Mouse (Mus musculus) layer of hippocampus, adult 11-12 months (tissue): ENCODE data around the gene Sema4d.
A peak's percentile ranks its signal among the peaks of the same experiment; 100 is the strongest.

Experiments
- DNase-seq: peaks from one replicate; pipeline ENCODE4 v3.0.0; 2022; ENCODE audit warnings: low spot score

Sema4d gene

GRCm38 (mm10) chr13:51727364-51727763 lies 66.2 kb downstream of the Sema4d start:
- no peak for DNase-seq

DNA sequence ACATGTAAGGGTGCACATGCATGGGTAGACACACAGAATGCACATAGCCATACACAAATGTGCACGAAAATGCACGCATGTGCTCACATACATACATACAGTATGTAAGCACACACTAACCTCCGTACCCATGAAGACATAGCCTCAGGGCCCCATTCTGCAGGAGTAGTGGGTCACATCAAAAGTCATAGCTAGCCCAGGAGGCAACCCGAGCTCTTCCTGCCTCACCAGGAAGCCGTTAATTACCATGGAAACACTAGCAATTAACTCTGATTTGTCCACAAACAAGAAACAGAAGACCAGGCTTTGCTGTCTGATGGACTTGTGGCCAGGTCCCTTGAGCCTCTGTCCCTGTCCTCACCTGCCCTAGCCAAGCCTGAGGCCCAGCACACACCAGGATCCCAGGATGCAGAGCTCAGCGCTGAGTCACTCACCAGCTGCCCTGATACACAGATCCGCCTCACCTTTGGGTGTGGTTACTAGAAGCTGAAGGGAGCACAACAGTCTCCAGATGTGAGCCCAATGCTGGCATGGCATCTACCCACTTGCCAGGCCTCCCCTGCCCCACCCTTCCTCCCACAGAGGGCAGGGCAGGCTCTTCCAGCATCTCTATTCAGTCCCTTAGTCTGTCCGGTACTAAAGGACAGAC lies 67.5 kb downstream of the Sema4d start:
- DNase-seq, result no peak

GRCm38 (mm10) chr13:51725446-51725845 lies 68.1 kb downstream of the Sema4d start:
- DNase-seq, result no peak

GRCm38 (mm10) chr13:51724566-51724965 lies 69.0 kb downstream of the Sema4d start:
- DNase-seq, result no peak

GRCm38 (mm10) chr13:51723114-51723513 lies 70.4 kb downstream of the Sema4d start:
- no peak for DNase-seq

DNA sequence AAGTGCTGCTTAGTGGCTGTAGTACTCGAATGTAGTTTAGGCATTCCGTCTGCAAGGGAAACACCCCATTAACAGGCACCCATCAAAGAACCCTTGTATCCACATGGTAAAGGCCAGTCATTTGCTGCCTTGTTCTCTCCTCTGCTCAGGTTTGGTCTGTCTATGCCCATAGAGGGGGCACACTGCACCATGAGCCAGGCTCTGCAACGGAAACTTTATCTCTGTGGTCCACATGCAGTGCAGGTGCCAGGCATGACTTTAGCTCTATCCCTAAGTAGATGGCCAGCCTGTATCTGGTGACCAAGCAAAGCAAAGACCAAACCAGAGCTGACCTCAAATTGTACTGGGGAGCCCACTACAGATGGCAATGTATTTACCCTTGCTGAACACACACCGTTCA lies 73.0 kb downstream of the Sema4d start:
- DNase-seq, result no peak

- DNase-seq, result no peak
Observed at GRCm38 (mm10) chr13:51719256-51719655, 74.3 kb downstream of the Sema4d start.

- no peak for DNase-seq
Observed at GRCm38 (mm10) chr13:51716350-51717263, 76.9 kb downstream of the Sema4d start.

GRCm38 (mm10) chr13:51712022-51712421 lies 81.5 kb downstream of the Sema4d start:
- no peak for DNase-seq

DNA sequence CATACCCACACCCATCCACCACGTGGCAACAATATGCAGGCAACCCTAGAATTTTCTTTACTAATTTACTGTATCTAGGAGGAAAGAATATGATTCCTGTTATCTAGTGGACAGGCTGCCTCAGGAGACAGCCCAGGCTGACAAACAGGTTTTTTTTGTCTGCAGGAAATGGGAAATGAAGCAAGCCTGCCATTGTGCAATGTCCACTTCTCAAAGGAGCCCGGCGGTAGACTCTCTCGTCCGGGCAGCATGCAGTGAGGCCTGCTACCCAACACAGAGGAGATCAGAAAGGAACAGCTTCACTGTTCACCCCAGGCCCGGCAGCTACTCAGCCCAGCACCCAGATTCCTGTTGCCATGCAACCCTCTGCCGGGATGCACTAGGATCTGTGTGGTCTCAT lies 82.8 kb downstream of the Sema4d start:
- DNase-seq, result peak; percentile 46

DNA sequence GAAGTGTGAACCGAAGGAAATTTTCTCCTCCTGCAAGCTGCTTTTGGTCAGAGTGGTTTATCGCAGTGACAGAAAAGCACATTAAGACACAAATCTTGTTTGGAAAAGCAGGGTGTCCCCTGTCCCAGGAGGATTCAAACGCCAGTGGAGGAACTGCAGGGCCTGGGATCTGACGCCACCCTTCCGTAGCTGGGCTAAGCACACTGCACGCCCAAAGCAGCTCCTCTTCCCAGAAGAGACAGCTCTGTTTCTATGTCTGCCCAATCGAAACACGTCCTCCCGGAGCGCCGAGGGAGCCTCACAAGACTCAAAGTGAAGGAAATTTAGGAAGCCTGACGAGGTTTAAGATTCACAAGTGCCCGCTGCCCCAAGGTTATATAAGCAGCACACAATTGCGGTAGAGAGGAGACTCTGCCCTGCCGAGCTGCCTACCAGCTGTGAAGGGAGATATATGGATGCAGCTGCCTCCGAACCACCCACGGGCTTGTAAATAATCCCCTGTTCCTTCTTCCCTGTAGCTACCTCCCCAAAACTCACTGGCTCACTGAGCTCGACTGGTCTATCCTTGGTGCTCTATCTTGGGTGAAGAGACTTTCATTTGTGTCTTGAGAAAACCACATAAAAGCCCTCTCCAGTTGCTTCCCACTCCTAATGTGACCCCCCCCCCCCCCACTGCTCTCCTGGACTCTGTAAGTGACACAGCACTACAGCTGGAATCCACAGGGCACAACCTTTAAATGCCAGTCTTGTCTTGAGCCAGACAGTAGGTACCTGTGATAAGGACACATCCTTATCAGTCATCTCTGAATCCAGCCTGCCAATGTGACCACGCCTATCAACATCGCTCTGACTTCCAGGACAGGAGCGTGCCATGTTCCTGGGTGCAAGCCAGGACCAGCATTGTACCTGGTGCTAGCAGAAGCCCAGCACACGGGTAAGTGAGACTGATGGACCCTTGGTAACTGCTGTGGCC lies 87.4 kb downstream of the Sema4d start:
- no peak for DNase-seq

GRCm38 (mm10) chr13:51703893-51704292 lies 89.7 kb downstream of the Sema4d start:
- DNase-seq, result no peak

DNA sequence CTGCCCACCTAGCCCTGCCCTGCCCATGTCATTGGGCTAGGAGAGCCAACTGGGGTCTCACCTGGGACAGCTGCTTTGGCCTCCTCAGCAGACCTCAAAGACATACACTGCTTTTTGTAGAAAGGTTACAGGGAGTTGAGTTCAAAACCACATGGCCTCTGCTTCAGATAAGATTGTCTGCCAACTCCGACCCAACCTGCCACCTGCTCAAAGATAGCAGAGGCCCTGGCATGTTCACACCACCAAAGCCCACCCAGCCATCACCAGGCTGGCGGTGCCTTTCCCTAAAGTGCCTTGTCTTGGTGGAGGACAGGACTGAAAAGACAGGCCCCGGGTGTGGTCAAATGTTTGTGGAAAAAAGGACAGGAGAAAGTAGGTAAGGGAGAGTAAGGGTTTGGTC lies 95.2 kb downstream of the Sema4d start:
- no peak for DNase-seq

GRCm38 (mm10) chr13:51697897-51698296 lies 95.7 kb downstream of the Sema4d start:
- DNase-seq, result no peak

GRCm38 (mm10) chr13:51697455-51697854 lies 96.1 kb downstream of the Sema4d start:
- DNase-seq, result no peak

DNA sequence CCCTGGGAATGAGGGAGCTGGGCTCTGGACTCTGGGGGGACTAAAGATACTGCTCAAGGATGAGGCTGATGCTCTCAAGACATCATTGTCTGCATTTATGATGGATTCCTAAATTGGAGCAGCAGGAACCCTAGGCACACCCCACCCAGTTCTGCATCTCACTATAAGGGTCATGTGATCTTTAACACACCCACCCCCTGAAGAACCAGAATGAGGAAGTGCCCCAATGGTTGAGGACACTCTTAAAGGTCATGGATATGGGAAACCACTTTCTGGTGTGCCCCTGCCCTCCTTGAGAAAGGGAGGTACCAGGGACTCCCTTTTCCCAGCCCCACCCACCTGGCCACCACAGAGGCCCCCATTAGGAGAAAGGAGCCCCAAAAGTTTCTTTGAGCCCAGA lies 97.1 kb downstream of the Sema4d start:
- no peak for DNase-seq

GRCm38 (mm10) chr13:51688688-51689087 lies 104.9 kb downstream of the Sema4d start:
- DNase-seq, result no peak

DNA sequence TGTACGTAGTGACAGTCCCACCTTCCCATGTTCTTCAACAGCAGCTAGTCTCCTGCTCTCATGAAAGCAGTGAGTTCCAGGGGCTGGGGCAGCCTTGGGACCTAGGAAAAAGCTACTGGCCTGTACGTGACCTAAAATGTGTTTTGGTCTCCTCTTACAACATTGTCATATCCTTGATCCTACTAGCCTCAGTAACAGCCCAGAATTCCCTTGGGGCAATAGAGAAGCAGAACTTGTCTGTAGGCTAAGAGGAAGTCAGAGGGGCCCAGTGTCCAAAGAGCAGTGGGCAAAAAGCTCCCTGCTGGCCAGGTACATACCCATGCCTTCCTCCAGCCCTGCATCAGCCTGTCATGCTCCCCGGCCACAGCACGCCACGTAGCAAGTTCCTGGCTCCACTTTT lies 106.6 kb downstream of the Sema4d start:
- no peak for DNase-seq

DNA sequence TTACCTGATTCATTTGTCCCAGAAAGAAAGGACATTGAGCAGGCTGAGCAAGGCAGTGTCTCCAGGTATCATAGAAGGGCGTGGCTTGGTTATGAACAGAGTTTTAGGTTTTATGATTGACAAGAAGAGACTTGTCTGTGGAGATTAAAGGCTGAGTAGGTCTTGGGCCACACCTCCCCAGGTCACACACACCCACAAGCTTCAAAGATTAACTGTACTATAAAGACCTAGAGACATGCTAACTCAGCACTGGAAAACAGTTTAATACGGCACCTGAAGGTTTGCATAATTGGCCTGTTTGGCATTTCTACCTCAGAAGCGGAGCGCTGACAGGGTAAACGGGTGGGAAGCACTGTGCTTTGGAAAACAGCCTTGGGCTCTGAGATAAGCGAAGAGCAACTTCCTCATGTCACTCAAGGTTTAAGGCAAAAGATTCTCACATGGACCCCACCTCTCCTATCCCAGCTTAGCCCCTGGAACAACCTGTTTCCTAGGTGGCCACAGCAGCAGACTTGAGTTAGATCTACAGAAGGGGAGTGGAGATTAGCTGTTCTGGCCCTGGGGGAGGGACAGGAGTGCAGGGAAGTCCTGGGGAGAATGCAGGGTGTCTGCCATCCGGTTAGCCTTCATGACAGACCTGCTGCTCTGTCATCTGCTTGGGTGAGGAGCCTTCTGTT lies 108.1 kb downstream of the Sema4d start:
- no peak for DNase-seq

GRCm38 (mm10) chr13:51681634-51682033 lies 111.9 kb downstream of the Sema4d start:
- no peak for DNase-seq

DNA sequence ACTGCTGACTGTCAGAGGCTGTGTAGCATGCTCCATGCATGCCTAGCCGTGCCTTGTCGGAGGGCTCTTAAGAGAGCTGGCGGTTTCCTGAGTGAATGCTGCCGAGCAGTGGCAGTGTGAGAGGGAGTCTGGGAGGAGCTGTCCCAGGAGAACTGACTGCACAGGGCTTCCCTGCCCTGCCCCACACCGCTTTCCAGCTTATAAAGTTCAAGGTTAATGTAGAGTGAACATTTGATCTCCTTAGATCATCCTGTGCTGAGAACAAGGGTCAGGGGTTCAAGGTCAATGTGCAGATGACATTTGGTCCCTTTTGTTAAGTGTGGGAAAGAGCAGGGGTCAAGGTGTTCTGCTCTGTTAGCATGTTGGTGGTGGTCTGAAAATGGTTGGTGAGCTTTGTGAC lies 112.5 kb downstream of the Sema4d start:
- DNase-seq, result no peak

GRCm38 (mm10) chr13:51679332-51679731 lies 114.2 kb downstream of the Sema4d start:
- no peak for DNase-seq
